Mouse (Mus musculus): ENCODE results near the gene Adprhl2.

DNA sequence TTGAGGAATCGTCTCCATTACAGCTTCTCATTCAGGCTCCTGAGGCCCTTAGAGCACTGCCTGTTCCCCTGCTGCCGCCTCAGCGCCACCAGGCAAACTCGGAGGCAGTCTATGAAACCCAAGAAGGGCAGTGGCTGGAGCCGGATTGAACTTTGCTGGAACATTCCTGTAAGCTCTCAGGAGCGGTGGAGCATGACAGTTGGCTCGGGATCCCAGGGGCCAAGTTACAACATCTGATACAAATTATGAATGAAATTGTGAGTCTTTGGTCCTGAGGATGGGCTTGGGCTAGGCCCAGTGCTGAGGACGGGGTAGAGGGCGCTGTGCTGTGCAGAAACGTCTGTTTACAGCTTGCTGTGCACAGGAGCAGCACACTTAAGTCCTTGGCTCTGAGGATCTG lies 7.1 kb downstream of the Adprhl2 start:
- no peak for TF ChIP-seq CTCF (IDR thresholded peaks at IDR 0.05; ENCODE audit: low read depth, low read length)
- TF ChIP-seq POLR2A (IDR thresholded peaks at IDR 0.05; ENCODE audit: borderline replicate concordance, low read depth, low read length), result no peak
